Mouse (Mus musculus) intestine, embryonic 16.5 days (tissue): Measurements from ENCODE around the gene Edn2. TPM values are rescaled to one million over a fixed set of nuclear protein-coding genes. Genes with fewer than 3 reads are reported as not detected.

Experiments
- ATAC-seq: fragments of 200-750 bp; cut with Nextera tagmentation; 2 replicates; pipeline ENCODE4 v1.8.0; 2017; ENCODE audit warnings: moderate TSS enrichment, moderate library complexity
- H3K27ac ChIP-seq: fragments of 300-500 bp; sonication (generic); 2 replicates; pipeline ENCODE4 v1.5.1; 2014; ENCODE audit warnings: mild to moderate bottlenecking, low read length
- H3K27me3 ChIP-seq: fragments of 300-500 bp; sonication (generic); replicated peaks from 2 replicates; pipeline ENCODE4 v1.6.1; 2014; ENCODE audit warnings: low read length, control low read depth, mixed read lengths; ENCODE audit not compliant: control insufficient read depth, insufficient read depth
- H3K36me3 ChIP-seq: fragments of 300-500 bp; sonication (generic); 2 replicates; pipeline ENCODE4 v1.6.1; 2014; ENCODE audit warnings: low read length, control low read depth; ENCODE audit not compliant: control insufficient read depth, insufficient read depth
- H3K4me1 ChIP-seq: fragments of 300-500 bp; sonication (generic); 2 replicates; pipeline ENCODE4 v1.6.1; 2014; ENCODE audit warnings: low read length, control low read depth, mixed read lengths; ENCODE audit not compliant: control insufficient read depth, insufficient read depth
- H3K4me2 ChIP-seq: fragments of 300-500 bp; sonication (generic); 2 replicates; pipeline ENCODE4 v1.6.1; 2014; ENCODE audit warnings: low read depth, low read length, control low read depth
- H3K4me3 ChIP-seq: fragments of 300-500 bp; sonication (generic); 2 replicates; pipeline ENCODE4 v1.5.1; 2014; ENCODE audit warnings: mild to moderate bottlenecking, low read length
- H3K9ac ChIP-seq: fragments of 300-500 bp; sonication (generic); 2 replicates; pipeline ENCODE4 v1.6.1; 2014; ENCODE audit warnings: low read depth, low read length
- H3K9me3 ChIP-seq: fragments of 300-500 bp; sonication (generic); 2 replicates; pipeline ENCODE4 v1.6.1; 2016; ENCODE audit warnings: low read length, control low read depth; ENCODE audit not compliant: control insufficient read depth
- WGBS: fragments of 180-500 bp; shearing (Covaris S2); extraction: QIAGEN DNeasy Blood & Tissue Kit; methylation state at CpG from one replicate; pipeline ENCODE4 v1.1.7; 2014; 5-methylcytosine and 5-hydroxymethylcytosine counted together
- polyA plus RNA-seq: library from polyadenylated mRNA; unstranded; fragments of >200 nt; fragmentation: Nextera tagmentation; extraction: Ambion mirVana; gene quantifications from 2 replicates; pipeline ENCODE4 v1.2.1, GENCODE M21; 2015

The Edn2 gene
- polyA plus RNA-seq, 1 experiment from 2014 or later: 5.8 TPM

- Histone ChIP-seq H3K4me2 (no peak overlapping the region), H3K4me1 (peaks cover 12% of the 10 kb centered on the region), H3K9ac (no peak overlapping the region), H3K27me3 (no peaks in the 10 kb centered on the region), H3K9me3 (no peaks in the 10 kb centered on the region), H3K4me3 (no peak overlapping the region), H3K27ac (no peak overlapping the region), H3K36me3 (no peaks in the 10 kb centered on the region)
- WGBS: 62% methylated on average over 6 of the region's 6 CpGs
- no peak for ATAC-seq
These were observed 10.6 kb upstream of the Edn2 start for GRCm38 (mm10) chr4:120150345-120150920.

GRCm38 (mm10) chr4:120151906-120152305, 9.1 kb upstream of the Edn2 start:
- 80% methylated on average over 6 of the region's 6 CpGs for WGBS
- no peak overlapping the region for H3K4me2 ChIP-seq

DNA sequence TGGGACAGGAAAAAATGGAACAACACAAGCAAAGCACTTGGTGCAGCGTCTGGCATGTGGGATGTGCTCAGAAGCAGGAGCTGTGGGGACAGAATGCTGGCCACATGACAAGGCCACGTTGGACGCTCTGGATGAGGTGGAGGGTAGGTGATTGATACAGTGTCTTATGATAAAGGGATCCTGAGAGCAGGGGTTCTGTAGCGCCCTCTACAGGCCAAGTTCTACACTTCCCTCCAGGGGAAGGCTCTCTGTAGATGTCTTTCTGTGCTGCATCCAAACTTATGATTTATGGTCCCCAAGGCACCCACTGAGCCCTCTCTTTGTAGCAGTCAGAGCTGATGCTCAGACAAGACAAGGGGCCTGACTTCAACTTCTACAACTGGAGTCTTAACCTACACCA, 8.4 kb upstream of the Edn2 start:
- ATAC-seq: no peak
- H3K4me1 ChIP-seq: peaks cover 12% of the 10 kb centered on the region
- no peak overlapping the region for H3K27ac ChIP-seq
- 63% methylated on average over 4 of the region's 4 CpGs for WGBS
- H3K36me3 ChIP-seq: no peaks in the 10 kb centered on the region
- H3K9me3 ChIP-seq: no peaks in the 10 kb centered on the region
- H3K27me3 ChIP-seq: no peaks in the 10 kb centered on the region
- no peak overlapping the region for H3K4me2 ChIP-seq
- no peak overlapping the region for H3K9ac ChIP-seq
- no peak overlapping the region for H3K4me3 ChIP-seq

More at GRCm38 (mm10) chr4:120151906-120152305, 9.1 kb upstream of the Edn2 start:
- Histone ChIP-seq H3K4me3 (no peak overlapping the region), H3K9me3 (no peaks in the 10 kb centered on the region), H3K4me1 (peaks cover 12% of the 10 kb centered on the region), H3K27me3 (no peaks in the 10 kb centered on the region), H3K9ac (no peak overlapping the region), H3K27ac (no peak overlapping the region), H3K36me3 (no peaks in the 10 kb centered on the region)
- no peak for ATAC-seq

DNA sequence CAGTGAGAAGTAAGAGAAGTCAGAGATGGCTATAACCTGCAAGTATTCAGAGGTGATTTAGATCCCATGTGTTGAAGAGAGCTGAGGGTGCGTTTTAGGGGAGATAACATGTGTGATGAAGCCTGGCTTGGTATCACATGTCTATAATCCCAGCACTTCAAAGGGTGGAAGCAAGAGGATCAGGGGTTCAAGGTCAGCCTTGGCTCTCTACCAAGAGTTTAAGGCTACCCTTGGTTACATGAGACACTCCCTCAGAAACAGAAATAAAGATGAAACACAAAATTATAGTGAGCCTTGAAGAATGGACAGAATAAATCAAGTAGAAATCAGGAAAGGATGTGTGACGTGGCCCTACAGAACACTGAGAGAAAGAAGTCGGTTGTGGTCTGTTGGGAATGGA, 7.3 kb upstream of the Edn2 start:
- H3K4me3 ChIP-seq: no peak overlapping the region
- H3K27ac ChIP-seq: no peak overlapping the region
- H3K36me3 ChIP-seq: no peaks in the 10 kb centered on the region
- H3K4me2 ChIP-seq: no peak overlapping the region
- H3K9ac ChIP-seq: no peak overlapping the region
- 80% methylated on average over 3 of the region's 3 CpGs for WGBS
- H3K4me1 ChIP-seq: peaks cover 9% of the 10 kb centered on the region
- no peaks in the 10 kb centered on the region for H3K9me3 ChIP-seq
- no peaks in the 10 kb centered on the region for H3K27me3 ChIP-seq
- ATAC-seq: no peak

GRCm38 (mm10) chr4:120158714-120159310, 2.2 kb upstream of the Edn2 start:
- ATAC-seq: no peak
- Histone ChIP-seq H3K27ac (no peak overlapping the region), H3K36me3 (no peaks in the 10 kb centered on the region), H3K4me1 (peaks cover 41% of the 10 kb centered on the region), H3K9ac (no peak overlapping the region), H3K4me3 (no peak overlapping the region), H3K27me3 (no peaks in the 10 kb centered on the region), H3K9me3 (no peaks in the 10 kb centered on the region), H3K4me2 (no peak overlapping the region)
- WGBS: 39% methylated on average over 5 of the region's 5 CpGs

GRCm38 (mm10) chr4:120162586-120162985, 1.6 kb downstream of the Edn2 start:
- Histone ChIP-seq H3K4me2 (peak overlapping the region; percentile 58), H3K27me3 (no peaks in the 10 kb centered on the region), H3K9me3 (no peaks in the 10 kb centered on the region), H3K36me3 (no peaks in the 10 kb centered on the region), H3K4me1 (peaks cover 52% of the 10 kb centered on the region), H3K27ac (no peak overlapping the region), H3K9ac (no peak overlapping the region), H3K4me3 (peak overlapping the region; percentile 9; the same call in 1 of the 2 replicates)
- no peak for ATAC-seq
- 68% methylated on average over 8 of the region's 8 CpGs for WGBS

DNA sequence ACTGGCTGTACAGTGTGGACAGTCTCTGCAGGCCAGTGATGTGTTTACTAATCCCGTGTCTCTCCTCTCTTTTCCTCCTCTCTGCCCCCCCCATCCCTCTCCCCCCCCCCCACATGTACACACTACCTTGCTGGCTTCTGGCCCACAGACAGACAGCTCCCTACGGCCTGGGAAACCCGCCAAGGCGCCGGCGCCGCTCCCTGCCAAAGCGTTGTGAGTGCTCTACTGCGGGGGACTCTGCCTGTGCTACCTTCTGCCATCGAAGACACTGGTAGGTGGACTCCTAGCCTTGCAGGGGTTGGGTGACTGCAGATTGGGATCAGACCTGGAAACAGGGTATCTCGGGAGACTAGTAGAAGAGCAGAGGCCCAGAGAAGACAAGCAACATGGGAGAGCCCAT, 2.2 kb downstream of the Edn2 start:
- no peaks in the 10 kb centered on the region for H3K36me3 ChIP-seq
- WGBS: 43% methylated on average over 11 of the region's 11 CpGs
- peaks cover 52% of the 10 kb centered on the region for H3K4me1 ChIP-seq
- H3K27me3 ChIP-seq: no peaks in the 10 kb centered on the region
- peak overlapping the region; percentile 41; the same call in 1 of the 2 replicates for H3K27ac ChIP-seq
- H3K9me3 ChIP-seq: no peaks in the 10 kb centered on the region
- H3K4me2 ChIP-seq: peak overlapping the region; percentile 58
- H3K9ac ChIP-seq: peak overlapping the region; percentile 51
- H3K4me3 ChIP-seq: no peak overlapping the region; the same call in 1 of the 2 replicates
- ATAC-seq: no peak

DNA sequence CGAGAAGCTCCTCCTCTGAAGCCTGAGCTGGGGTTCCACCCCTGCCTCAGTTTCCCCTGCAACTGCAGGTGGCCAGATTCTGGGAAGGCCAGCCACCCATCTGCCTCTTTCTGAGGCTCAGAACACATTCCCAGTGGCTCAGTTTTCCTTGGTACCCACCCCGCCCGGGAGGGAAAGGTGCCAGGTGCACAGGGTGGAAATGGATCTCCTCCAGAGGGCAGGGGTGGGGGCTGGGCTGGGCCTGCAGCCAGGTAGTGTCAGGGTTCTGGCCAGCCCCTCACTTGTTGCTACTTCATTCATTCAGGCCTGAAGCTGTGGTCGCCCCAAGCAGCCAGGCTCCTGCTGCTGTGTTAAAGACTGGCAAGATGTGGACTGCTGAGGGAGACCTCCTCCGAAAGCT, 3.3 kb downstream of the Edn2 start:
- no peak overlapping the region for H3K27ac ChIP-seq
- no peak for ATAC-seq
- no peaks in the 10 kb centered on the region for H3K36me3 ChIP-seq
- H3K9me3 ChIP-seq: no peaks in the 10 kb centered on the region
- no peak overlapping the region for H3K4me3 ChIP-seq
- H3K4me1 ChIP-seq: peaks cover 52% of the 10 kb centered on the region
- no peak overlapping the region for H3K4me2 ChIP-seq
- 89% methylated on average over 5 of the region's 5 CpGs for WGBS
- H3K27me3 ChIP-seq: no peaks in the 10 kb centered on the region
- no peak overlapping the region for H3K9ac ChIP-seq

DNA sequence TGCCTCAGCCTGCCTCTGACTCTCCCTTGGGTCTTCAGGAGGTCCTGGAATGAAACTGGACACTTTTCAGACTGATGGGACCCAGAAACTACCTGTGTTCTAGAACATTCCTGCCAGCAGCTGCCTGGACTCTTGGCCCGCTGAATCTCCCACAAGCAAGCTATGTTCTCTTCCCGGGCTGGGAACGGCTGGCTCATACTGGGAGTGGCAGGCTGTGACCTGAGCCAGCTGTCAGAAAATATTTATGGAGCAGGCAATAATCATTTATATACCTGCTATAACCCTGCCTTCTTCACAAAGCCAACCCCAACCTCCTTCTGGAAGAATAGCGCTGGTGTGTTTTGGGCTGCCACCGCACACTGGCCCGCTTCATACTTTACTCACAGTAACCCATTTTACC, 6.8 kb downstream of the Edn2 start:
- Histone ChIP-seq H3K27ac (peak overlapping the region; percentile 30; the same call in 1 of the 2 replicates), H3K27me3 (no peaks in the 10 kb centered on the region), H3K36me3 (no peaks in the 10 kb centered on the region), H3K9me3 (no peaks in the 10 kb centered on the region), H3K9ac (no peak overlapping the region), H3K4me1 (peaks cover 39% of the 10 kb centered on the region), H3K4me3 (no peak overlapping the region), H3K4me2 (no peak overlapping the region)
- WGBS: 58% methylated on average over 6 of the region's 6 CpGs
- ATAC-seq: peak; percentile 72

DNA sequence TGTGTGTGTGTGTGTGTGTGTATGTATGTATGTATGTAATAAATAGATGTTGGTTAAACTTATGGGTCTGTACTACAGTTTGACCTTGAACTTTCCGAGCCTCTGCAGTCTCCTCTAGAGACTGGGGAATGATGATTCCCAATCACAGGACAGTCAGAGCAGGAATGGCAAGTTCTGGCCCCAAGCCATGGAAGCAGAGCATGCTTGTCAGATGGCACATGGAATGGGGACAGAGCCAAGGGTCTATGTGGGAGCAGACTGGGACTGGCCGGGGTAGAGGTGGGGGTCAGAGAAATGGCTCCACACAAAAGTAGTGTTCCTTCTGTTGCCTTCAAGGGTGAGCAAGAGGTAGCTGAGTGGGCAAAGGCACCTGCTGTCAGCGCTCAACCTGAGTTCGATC, 7.3 kb downstream of the Edn2 start:
- 88% methylated on average over 4 of the region's 4 CpGs for WGBS
- Histone ChIP-seq H3K4me3 (no peak overlapping the region), H3K9ac (no peak overlapping the region), H3K4me2 (no peak overlapping the region), H3K27me3 (no peaks in the 10 kb centered on the region), H3K27ac (no peak overlapping the region), H3K9me3 (no peaks in the 10 kb centered on the region), H3K36me3 (no peaks in the 10 kb centered on the region), H3K4me1 (peaks cover 34% of the 10 kb centered on the region)
- ATAC-seq: no peak
